Mouse (Mus musculus) frontal cortex, postnatal 14 days (tissue): ENCODE measurements at regions not wholly inside any gene's neighbourhood (a gene's known extent, or its start where the extent isn't known, plus 50 kb on each side); places are given as distances from the start of the nearest gene placed in this dataset.
"Not testable (repeated sequence)": the region's sequence is repeated elsewhere in the genome, so short reads cannot be mapped to it uniquely, and the experiment has no call there.

Source experiments
- DNase-seq, 2 experiments: peaks; one replicate each; pipeline ENCODE4 v3.0.0; 2022; ENCODE audit warnings: low spot score in 2 of 2

DNA sequence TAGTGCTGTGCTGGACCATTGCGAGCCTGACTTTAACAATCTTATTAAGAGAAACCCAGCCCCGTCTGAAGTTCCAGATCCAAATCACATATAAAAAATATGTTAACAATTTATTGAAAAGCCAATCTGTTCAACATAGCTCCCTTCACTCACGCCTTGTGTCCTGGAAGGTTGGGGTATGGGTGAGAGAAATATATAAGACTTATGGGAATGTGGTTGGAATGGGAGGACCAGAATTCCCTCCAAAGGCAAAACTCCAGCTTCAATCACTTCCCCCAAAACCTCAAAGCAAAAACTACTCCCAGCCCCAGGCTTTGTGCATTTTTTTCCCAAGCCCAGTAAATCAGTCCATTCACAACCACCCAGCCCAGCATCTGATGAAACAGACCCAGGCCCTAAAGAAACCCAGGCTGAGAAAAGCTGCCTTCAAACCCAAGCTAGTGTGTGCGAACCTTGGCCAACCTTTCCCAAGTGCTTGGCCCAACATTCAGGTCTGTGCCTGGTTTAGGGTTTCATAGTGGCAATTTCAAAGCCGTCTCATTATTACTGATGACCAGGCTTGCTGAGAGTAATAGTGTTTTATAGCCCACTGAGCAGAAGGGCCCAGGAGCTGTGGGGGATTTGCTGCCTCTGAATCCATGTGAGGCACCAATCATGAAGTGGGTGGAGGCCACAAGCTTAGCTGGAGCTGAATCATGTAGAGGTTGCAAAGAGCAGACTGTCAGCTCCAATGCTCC is 517.0 kb downstream of the Bnc2 start:
- no peak for DNase-seq

- DNase-seq, result no peak
These were observed 511.7 kb downstream of the Bnc2 start for GRCm38 (mm10) chr4:84163362-84163761.

DNA sequence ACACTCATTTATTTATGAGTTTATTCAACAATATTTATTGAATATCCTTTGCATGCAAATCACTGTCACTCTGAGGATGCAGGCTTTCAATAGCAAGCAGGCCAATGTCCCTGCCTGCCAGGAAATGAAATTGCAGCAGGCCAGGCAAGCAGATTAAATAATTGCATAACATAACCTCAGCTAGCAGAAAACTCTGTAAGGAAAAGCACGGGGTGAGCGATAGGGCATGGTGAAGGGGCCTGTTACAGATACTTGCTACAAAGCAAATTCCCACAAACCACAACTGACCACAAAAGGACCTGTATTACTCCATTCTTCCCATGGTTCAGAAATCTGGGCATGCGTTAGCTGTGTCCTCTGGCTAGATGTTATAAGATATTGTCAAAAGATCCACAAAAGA is 509.8 kb downstream of the Bnc2 start:
- DNase-seq, result no peak

DNA sequence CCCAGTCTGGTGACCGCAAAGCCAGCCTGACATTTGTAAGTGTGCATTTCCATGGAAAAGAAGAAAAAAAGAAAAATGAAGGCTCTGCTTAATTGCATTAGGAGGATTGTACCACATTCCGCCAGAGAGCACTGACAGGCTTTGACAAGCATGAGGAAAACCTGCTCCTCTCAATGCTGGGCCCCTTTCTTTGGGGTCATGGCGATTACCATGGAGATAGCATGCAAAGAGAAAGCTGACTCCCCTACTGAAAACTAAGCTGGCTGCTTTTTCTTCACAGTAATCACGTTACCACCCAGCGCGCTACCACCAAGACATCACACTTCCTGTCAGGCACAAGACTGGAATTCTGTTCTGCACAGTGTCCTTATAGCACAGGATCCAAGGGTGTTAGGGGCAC is 502.2 kb downstream of the Bnc2 start:
- no peak for DNase-seq

DNA sequence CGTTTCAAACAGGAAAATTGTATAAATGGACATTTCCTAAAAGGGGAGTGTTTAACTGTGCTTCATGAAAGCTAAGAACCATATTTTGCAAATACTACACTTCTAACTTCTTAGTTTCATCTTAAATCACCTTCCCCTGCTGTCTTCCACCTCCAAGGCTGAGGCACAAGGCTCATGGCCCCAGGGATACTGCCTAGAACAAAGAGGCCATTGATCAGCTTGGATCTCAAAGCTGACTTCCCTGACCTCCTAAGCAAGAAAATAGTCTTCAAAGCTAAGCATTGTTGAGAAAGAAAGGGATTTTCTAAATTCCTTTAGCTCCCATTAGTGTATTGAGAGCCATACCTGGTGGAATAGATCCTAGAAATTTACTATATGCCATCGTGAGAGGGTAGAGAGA is 501.6 kb downstream of the Bnc2 start:
- DNase-seq, result no peak

- DNase-seq, result not testable (repeated sequence)
These were observed 498.6 kb downstream of the Bnc2 start for GRCm38 (mm10) chr4:84176457-84176856.

DNA sequence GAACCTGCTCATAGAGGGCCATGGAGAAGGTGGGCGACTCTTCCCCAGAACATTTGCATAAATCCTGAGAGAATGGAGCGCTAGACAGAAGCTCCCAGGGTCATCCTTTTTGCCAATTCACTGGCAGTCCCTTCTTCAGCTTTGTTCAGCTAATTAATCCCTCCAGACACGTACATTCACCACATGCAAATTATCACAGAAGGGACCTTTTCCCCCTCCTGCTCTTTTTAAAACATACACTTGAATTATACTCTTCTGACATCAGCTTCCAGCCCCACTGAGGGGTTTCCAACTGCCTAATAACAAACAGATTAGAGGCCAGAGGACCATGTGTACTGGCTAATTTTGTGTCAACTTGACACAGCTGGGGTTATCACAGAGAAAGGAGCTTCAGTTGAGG is 497.2 kb downstream of the Bnc2 start:
- no peak for DNase-seq

- DNase-seq, result no peak
These were observed 490.6 kb downstream of the Bnc2 start for GRCm38 (mm10) chr4:84184436-84184835.

GRCm38 (mm10) chr4:84184844-84185243 is 490.2 kb downstream of the Bnc2 start:
- no peak for DNase-seq

DNA sequence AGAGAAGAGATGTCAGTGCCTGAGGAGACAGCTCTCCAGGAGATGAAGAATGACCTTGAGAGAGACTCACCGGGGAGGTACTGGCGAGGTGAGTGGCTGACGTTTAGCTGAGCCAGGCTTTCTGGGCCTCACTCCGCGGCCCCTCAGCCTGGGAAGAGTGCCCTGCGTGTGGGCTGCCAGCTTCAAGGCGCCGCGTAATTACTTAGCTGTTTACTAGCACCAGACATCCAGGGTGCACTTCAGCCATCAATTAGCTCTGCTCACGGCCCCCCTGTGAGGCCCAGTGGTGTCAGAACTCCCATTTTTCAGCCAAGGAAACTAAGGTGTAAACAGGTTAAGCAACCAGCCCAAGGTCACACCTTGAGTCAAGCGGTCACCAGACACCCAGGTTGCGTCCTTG is 485.8 kb downstream of the Bnc2 start:
- DNase-seq, result no peak

DNA sequence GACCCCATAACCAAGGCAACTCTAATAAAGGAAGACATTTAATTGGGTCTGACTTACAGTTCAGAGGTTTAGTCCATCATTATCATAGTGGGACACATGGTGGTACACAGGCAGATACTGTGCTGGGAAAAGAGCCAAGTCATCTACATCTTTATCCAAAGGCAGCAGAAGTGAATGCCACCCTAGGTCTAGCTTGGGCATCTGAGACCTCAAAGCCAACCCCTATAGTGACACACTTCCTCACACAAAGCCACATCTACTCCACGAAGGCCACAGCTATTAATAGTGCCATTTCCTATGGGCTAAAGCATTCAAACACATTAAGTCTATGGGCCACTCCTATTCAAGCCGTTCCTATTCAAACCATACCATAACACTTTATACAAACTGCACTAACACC is 483.8 kb downstream of the Bnc2 start:
- DNase-seq, result no peak

- DNase-seq, result no peak
These were observed 482.8 kb downstream of the Bnc2 start for GRCm38 (mm10) chr4:84192301-84192700.

GRCm38 (mm10) chr4:84196732-84197131 is 478.3 kb downstream of the Bnc2 start:
- DNase-seq, result no peak

DNA sequence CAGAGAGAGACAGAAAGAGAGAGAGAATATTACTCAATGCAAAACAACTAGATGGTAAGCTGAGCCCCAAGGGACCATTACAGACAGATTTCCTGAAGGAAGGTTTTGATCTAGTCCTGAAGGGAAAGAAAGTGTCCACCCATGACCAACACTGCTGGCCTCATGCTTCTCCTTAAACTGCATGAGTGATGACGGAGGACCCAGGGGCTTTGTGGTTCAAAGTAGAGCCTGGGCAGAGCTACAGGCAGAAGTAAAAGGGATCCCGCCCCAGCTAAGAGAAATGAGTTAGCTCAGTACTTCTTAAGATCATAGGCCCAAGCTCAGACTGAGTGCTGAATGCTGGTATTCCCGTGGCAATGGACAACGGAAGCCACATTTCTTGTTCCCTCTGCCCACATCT is 476.9 kb downstream of the Bnc2 start:
- no peak for DNase-seq

GRCm38 (mm10) chr4:84199181-84199656 is 475.9 kb downstream of the Bnc2 start:
- no peak for DNase-seq

- no peak for DNase-seq
These were observed 474.1 kb downstream of the Bnc2 start for GRCm38 (mm10) chr4:84201001-84201400.

GRCm38 (mm10) chr4:84202231-84202630 is 472.8 kb downstream of the Bnc2 start:
- DNase-seq, result no peak

DNA sequence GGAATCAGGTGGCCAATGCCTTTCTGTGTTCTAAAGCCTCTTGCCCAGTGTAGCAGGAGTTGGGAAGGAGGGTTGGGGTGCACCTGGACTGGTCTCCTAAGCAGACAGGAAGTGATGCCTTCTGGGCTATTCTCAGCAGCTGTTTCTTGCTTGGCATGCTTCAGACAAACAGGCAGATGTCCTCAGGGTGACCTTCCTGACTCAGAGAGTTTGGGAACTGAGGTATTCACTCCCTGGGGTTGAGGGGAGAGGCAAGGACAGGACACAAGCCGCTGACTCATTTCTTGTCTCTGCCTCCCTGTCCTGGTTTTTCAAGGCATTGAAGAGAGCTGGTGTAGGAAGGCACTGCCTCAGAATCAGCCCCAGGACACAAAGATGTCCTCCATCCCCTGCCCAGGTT is 471.4 kb downstream of the Bnc2 start:
- DNase-seq, result no peak

DNA sequence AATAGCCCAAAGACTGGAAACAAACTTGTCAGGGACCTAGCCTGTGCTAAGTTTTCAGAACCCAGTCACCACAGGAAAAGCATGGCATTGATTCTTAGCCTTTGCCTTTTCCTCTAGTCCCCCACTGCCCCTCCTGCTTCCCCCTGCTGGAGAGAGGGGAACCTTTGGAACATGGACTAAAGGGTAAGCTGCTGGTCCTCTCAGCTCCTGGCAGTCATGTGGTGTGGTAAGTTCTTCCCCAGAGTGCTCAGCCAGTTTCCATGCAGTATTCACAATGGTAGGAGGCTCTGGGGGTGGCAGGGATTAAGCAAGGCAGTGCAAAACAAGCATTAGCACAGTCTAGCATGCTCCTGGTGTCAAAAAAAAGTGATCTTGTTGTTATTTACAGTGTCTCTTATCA is 470.3 kb downstream of the Bnc2 start:
- no peak for DNase-seq

- DNase-seq, result no peak
These were observed 466.9 kb downstream of the Bnc2 start for GRCm38 (mm10) chr4:84208175-84208574.

GRCm38 (mm10) chr4:84209538-84209937 is 465.5 kb downstream of the Bnc2 start:
- DNase-seq, result no peak

GRCm38 (mm10) chr4:84211311-84211875 is 463.7 kb downstream of the Bnc2 start:
- no peak for DNase-seq

DNA sequence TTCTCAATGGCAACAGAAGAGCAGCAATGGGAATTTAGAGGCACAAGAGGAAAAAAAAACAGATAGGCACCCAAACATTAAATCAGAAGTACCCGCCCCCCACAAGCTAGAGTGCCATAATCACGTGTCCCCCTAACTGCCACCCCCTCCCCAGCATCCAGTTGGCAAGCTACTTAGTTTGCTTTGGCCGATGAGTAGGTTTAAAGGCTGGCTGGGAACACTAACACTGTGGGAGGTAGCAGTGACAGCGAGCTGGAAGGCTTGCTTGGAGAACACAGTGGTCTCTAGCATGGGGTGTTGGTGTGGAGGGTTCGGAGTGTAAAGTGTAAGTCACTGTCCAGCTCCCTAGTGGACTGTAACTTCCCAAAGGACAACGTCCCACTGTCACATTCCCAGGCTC is 463.1 kb downstream of the Bnc2 start:
- no peak for DNase-seq

DNA sequence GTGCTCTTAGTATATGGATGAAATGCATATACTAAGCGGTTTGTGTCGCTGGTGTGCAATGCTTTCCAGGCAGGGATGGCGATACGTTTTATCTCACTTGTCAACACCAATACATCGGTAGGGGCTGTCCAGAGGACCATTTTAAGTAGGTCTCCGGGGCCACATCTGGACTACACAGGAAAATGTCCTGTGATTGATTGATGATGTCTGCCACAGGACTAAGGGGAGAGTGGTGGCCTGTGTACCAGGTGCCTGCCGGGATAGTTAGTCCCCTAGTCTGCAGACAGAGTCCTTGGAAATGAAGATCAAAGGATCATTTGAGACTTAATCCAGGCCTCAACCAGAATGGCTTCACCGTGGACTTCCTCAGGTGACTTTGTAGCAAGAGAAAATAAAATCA is 460.6 kb downstream of the Bnc2 start:
- DNase-seq, result no peak
